In genomic region chr2:65138992-65139391, GRCm38 (mm10) we compare ENCODE assay signal across 12 mouse cellular contexts.
"Had no signal": no experiment of that assay in that cellular context is flagged by ENCODE, and none has a peak within 500 bp of the region (broad histone marks: within the 10 kb centered on the region; RNA-seq: fewer than 3 reads in every experiment).

No protein-coding gene starts in this region.

- DNase-seq: kidney, adult 18-20 months; kidney, postnatal 4 days; left cerebral cortex, postnatal 4 days had no signal

- ATAC-seq: lung, postnatal 0 days had no signal

- H3K4me2 ChIP-seq: intestine, embryonic 15.5 days; limb, embryonic 13.5 days; liver, embryonic 15.5 days; midbrain, embryonic 15.5 days; neural tube, embryonic 12.5 days had no signal

- H3K4me3 ChIP-seq: intestine, embryonic 15.5 days; layer of hippocampus, adult 2 months; limb, embryonic 13.5 days; liver, embryonic 15.5 days; midbrain, embryonic 15.5 days; neural tube, embryonic 12.5 days had no signal

- H3K36me3 ChIP-seq: intestine, embryonic 15.5 days; limb, embryonic 13.5 days; liver, embryonic 15.5 days; midbrain, embryonic 15.5 days; neural tube, embryonic 12.5 days had no signal

- H3K9me3 ChIP-seq: intestine, embryonic 15.5 days; liver, embryonic 15.5 days; midbrain, embryonic 15.5 days; neural tube, embryonic 12.5 days had no signal

- H3K27ac ChIP-seq: intestine, embryonic 15.5 days; kidney, postnatal 0 days; layer of hippocampus, adult 2 months; limb, embryonic 13.5 days; liver, embryonic 15.5 days; macrophage; midbrain, embryonic 15.5 days; neural tube, embryonic 12.5 days had no signal

- H3K4me1 ChIP-seq: liver, embryonic 15.5 days; neural tube, embryonic 12.5 days had no signal

- H3K27me3 ChIP-seq: intestine, embryonic 15.5 days; limb, embryonic 13.5 days; liver, embryonic 15.5 days; midbrain, embryonic 15.5 days; neural tube, embryonic 12.5 days had no signal

- H3K9ac ChIP-seq: intestine, embryonic 15.5 days; limb, embryonic 13.5 days; liver, embryonic 15.5 days; midbrain, embryonic 15.5 days; neural tube, embryonic 12.5 days had no signal
